Mouse (Mus musculus) cerebellum, adult (tissue): ENCODE measurements around the gene Spata31.

Experiments
- ATAC-seq: cut with Nextera tagmentation; 2 replicates; pipeline ENCODE4 v1.9.2; 2017; ENCODE audit warnings: mild to moderate bottlenecking, moderate library complexity, mixed read lengths; ENCODE audit not compliant: insufficient number of reproducible peaks, low FRiP score, low TSS enrichment

The Spata31 gene

DNA sequence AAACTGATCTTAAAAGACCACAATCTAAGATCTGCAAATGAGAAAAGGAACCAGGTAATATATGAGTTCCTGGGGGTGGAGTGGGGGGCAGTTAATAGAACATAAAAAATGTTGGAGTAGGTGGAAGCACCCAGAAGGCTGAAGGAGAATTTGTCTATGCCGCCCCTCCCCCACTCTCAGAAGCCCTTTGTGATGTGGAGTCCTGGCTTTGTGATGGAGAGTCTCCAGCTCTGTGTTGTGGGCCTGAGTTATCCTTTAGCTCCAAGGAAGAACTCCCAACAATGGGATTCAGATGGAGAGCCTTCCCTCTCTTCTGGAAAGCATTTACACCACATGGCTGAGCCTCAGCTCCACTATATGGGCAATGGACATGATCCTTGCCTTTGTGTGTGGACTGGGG lies at the start of gene Spata31:
Gene Spata31, plus strand, starts transcription at position 216 of the 400 bp plus-strand sequence.
- no peak for ATAC-seq

DNA sequence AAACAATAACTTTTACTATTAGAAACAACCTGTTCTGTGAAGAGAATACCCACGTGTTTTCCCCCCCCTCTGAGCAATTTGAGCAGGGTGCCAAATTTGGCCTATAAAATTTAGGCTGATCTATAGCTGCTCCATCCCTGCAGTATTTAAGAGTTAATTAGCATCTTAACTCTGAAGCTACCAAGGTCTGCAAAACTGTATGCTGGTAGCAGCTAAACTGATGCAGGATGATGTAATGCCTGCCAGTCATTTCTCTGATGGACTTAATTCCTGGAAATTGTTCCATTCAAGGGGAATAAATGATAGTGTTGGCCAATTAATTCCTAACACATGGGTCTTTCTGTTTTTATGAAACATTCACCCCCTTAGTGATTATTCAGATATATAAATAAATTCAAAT lies 14.1 kb upstream of the Spata31 start:
- ATAC-seq = no peak

DNA sequence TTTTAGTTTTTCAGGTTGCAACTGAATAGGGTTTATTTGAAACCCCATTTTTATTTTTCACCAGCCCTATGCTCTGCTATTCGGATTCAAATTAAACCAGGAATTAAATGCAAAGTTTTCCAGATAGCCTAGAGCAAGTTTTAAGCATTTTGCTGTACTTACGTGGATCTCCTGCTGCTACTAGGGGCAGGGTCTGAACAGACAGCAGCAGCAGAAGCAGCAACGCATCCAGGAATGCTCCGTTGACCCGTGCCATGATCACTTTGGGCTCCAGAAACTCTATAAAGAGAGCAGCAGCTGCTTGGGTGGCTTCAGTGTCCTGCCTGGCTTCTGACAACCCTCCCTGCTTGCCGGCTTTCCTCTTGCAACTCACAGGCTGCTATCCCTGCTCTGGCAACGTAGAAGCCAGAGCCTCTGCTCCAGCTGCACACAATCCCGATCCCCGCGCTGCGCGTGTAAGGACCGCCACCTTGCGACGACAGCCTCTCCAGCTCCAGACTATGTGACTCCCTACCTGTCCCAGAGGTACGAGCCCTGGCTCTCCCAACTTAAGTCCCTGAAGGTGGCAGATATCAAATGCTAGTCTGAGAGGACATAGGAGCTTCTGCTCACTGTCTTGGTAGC lies 13.5 kb upstream of the Spata31 start, which contains the start of gene Cntnap3:
Gene Cntnap3, minus strand, starts transcription at position 371 of the 624 bp plus-strand sequence.
- no peak for ATAC-seq
